Mouse (Mus musculus): ENCODE results near the gene Rpn2.

Rpn2 gene

DNA sequence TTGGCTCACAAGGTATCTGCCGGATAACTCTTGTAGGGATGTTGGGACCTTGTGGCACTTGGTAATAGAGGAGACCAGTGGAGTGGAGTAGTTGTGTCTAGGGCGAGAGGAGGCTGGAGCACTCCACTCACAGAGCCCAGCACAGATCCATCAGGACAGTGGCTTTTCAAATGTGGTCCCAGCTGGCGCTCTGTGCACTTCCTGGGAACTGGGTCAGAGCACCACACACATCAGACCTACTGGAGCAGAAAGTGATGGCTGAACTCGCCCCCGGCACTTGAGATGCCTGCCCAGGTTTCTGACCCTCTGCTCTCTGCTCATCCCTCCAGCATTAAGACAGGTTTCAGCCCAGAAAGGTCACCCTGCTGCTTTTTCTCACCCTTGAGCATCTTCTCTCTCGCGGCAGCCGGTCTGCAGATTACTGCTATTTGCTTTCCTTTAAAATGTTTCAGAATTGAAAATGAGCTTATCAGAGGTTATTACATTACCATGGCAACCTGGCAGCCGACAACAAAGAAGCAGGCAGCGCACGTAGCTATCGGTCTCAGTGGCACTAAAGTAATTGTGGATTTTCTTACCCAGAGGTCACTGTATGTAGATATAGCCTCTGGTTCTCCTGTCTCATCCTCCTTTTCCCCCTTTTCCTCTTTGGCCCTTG, 70.4 kb downstream of the Rpn2 start:
- DNase-seq (ENCODE audit: low spot score in 2 of 2), result no peak

- DNase-seq (ENCODE audit: low spot score in 2 of 2), result no peak
These were observed 74.4 kb downstream of the Rpn2 start for GRCm38 (mm10) chr2:157353183-157353582.

GRCm38 (mm10) chr2:157354106-157354505, 75.3 kb downstream of the Rpn2 start:
- DNase-seq (ENCODE audit: low spot score in 2 of 2), result no peak

- no peak for DNase-seq (ENCODE audit: low spot score in 2 of 2)
These were observed 81.2 kb downstream of the Rpn2 start for GRCm38 (mm10) chr2:157360028-157360427.

- DNase-seq (ENCODE audit: low spot score in 2 of 2), result no peak
These were observed 84.2 kb downstream of the Rpn2 start for GRCm38 (mm10) chr2:157363031-157363430.

GRCm38 (mm10) chr2:157366762-157367161, 87.9 kb downstream of the Rpn2 start:
- no peak for DNase-seq (ENCODE audit: low spot score in 2 of 2)

GRCm38 (mm10) chr2:157367184-157367893, 88.5 kb downstream of the Rpn2 start, which contains the start of gene Manbal:
TSS of gene Manbal (plus strand) at chr2:157367594.
- DNase-seq (ENCODE audit: low spot score in 2 of 2), result peak; percentile 90 to 95

DNA sequence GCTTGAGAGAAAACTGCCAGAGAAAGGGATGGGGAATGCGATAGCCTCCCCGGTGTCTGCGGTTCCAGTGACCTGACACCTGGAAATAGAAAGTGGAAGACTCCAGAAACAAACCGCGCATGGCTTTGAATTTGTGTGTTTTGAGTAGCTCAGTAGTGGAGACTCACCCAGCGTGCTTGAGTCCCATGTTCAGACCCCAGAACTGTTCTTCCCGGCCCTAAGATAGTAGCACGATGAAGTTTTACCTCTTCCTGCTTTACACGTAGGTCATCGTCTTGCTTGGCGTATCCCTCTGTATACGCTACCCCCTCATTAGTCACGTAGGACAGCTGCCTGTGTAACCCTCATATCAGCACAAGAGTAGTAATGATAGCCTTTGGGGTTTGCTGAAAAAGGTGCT, 89.2 kb downstream of the Rpn2 start:
- no peak for DNase-seq (ENCODE audit: low spot score in 2 of 2)

GRCm38 (mm10) chr2:157371696-157372095, 92.9 kb downstream of the Rpn2 start:
- no peak for DNase-seq (ENCODE audit: low spot score in 2 of 2)

DNA sequence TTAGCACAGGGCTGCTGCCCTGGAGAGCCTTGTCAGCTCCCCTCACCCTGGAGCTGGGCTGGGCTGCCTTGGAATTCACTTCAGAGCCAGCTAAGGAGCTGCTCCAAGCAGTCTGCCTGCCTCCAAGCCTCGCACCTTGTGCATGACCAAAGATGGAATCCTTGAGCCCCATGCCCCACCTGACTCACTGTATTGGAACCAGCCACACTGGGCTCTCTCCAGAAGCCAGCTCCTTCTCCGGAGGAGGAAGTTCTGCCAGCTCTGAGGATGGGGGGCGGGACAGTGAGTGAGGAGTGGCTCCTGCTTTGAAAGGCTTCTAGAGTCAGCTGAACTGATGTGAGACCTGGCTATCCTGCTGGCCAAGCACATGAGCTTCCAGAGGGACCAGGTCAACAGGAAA, 94.9 kb downstream of the Rpn2 start:
- peak in 1 of 2 experiments; percentile 33 for DNase-seq (ENCODE audit: low spot score in 2 of 2)

- no peak for DNase-seq (ENCODE audit: low spot score in 2 of 2)
These were observed 96.2 kb downstream of the Rpn2 start for GRCm38 (mm10) chr2:157375051-157375450.
